Mouse (Mus musculus) hematopoietic stem cell, adult 5-6 weeks (primary cell): ENCODE measurements around the gene Exo5. TPM values are rescaled to one million over a fixed set of nuclear protein-coding genes. Genes with fewer than 3 reads are reported as not detected.

Experiments
- ATAC-seq, 2 experiments: fragments of 125-278 bp in 1 of 2; replicated peaks in 1 of 2; 2 replicates each; pipeline ENCODE4 v1.8.0; 2016 to 2017; ENCODE audit warnings: inconsistent platforms in 2 of 2, mild to moderate bottlenecking in 2 of 2, moderate number of reproducible peaks in 2 of 2, low read depth in 1 of 2, moderate TSS enrichment in 1 of 2; ENCODE audit not compliant: low FRiP score in 2 of 2, poor library complexity in 2 of 2, severe bottlenecking in 2 of 2, insufficient read depth in 1 of 2, low TSS enrichment in 1 of 2
- total RNA-seq: library from RNA; stranded (forward); fragments of 172-1452, 232-1000 nt; gene quantifications from 2 replicates; pipeline ENCODE4 v1.2.3, GENCODE M21; 2017

Exo5 gene
- 26.9 and 27.3 TPM in 2 replicates for total RNA-seq

DNA sequence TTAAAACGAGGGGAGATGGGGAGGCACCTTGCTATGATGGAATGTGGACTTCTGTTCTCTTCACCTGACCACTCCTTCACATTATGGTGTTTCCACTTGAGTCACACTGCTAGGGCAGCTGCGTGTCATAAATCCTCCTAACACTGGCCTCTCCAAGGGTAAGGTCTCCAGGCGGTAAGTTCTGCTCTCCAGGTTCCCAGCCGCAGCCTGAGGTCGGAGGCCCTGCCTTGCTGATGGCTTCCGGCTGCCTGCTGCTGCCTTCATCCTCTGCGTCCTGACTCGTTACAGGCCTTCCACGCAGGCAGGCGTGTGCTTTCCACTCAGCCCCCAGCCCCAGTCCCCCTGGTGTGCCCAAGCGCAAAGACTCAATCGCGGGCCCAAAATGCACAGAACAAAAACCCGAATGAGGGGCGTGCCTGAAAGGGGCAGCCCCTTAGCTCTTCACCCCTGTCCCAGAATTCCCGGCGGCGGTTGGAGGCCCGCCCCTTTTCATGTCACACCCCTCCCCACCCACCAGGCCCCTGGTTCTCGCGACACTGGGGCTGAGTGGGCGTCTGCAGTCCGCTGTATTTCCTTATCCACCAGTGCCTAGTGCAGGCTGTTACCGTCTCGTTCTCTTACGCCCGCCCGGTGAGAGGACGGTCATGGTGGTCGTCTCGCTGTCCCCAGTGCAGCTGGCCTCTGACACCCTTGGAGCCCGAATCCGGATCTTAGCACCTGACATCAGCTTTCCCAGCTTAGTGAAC is at the start of gene Exo5:
Gene Exo5, minus strand, starts transcription at position 464 of the 746 bp plus-strand sequence.
- ATAC-seq = peak; percentile 98 to 99

DNA sequence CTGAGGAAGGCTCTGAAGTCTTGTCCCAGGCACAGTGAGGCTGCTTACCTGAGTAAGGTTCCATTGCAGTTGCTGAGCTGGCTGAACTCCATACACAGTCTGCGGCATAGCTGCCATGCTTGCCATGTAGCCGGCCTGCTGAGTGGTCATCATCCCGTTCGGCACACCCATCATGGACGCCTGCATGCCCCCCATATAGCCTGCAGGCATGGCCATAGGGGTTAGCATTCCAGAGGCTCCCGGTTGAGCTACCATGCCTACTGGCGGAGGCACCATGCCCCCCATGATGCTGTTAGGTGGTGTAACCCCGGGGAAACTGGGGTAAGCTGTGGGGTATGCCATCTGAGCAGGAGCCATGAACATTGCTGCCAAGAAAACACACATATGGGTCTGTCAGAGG is 47.0 kb upstream of the Exo5 start:
- no peak for ATAC-seq

DNA sequence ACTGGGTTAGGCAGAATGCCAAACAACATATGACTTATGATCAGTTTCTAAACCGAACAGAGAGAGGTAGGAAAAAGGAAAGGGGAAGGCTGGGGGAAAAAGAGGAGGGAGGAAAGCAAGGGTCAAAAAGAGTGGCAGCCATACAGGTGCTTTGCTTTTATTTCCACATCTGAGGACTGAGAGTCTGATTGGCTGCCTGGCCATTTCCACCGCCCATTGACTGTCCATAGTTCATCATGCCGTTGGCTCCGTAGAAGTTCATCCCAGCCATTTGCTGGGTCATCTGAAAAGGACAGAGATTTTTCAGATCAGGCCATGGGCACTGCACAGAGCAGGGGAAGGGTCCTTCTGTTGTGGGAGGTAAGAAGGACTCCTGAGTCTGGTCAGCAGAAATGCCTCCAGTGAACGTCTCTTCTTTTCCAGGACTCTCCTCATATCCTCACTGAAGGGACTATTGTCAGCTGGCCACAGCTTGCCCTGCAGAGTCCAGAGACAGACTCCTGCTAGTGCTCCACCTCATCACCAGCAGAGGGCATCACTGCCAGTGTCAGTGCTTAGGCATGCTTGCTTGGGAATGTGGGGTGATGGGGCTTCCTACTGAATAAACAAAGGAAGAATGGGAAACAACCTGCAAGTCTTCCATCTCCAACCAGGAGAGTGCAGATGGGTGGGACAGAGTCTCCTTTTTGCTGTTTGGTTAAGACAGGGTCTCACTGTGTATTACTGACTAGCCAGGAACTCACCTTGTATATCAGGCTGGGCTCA is 44.7 kb upstream of the Exo5 start:
- ATAC-seq = peak; percentile 59 to 63; a peak in 2 of 4 replicates

DNA sequence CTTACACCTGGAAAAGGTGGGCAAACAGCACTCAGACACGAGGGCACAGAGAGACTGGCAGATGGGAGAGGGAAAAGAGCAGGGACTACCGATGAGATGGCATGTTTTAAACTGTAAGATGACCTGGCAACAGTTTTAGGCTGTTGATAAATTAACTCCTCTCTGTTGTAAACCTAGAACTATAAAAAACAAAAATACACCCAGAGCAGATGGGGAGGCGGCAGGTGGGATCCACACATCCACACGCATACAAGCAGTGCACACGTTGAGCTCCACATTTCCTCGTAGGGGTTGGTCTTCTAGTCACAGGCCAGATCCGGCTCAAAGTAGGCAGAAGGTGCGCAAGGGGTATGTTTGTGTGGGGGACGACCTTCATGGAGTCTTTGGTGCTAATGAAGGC is 43.7 kb upstream of the Exo5 start:
- no peak for ATAC-seq

DNA sequence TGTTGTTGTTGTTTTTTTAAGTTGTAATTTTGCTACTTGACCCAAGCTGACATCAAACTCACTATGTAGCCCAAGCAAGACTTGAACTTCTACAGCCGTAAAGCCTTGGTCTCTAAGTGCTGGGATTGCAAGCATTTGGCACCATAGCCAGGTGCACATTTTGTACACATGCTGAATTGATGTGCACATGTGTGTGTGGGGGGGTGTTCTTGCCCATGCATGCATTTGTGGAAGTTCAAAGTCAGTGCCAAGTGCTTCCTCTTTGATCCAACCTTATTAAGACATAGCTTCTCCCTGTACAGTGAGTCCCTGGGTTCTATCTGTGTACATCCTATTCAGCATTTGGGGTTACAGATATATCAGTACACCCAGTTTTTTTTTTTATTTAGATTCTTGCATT is 30.8 kb upstream of the Exo5 start:
- ATAC-seq = no peak

DNA sequence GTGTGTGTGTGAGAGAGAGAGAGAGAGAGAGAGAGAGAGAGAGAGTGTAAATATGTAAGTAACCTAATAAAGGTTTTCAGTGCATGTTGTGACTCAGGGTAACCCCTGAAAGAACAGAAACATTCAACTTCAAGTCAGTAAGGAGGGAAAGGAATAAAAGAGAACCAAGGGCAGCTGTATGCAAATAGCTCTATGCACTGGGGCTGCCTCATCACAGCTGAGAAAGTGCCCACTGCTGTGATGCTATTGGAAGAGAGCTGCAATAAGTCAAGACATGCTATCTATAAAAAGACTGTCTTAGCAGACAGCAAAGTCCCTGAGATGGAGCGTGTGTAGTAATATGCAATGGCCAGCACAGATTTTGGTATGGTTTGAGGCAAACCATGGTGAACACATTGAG is 28.9 kb upstream of the Exo5 start:
- no peak for ATAC-seq

DNA sequence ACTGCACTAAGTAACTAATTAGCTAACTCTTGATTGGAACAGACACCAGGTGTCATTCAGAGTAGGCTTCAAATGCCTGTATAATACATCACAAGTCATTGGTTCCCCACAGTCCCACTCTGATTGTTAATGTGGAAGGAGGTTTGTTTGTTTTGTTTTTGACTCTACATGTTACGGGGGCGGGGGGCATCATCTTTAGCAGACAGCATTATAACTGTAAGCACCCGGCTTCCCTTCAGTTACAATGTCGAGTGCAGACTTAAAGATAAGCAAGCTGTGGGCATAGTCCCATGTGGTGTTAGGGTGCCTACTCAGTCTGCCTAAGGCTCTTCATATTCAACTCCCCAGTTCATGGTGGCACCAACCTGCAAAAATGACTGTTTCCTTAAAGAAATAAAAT is 28.2 kb upstream of the Exo5 start:
- ATAC-seq = no peak

DNA sequence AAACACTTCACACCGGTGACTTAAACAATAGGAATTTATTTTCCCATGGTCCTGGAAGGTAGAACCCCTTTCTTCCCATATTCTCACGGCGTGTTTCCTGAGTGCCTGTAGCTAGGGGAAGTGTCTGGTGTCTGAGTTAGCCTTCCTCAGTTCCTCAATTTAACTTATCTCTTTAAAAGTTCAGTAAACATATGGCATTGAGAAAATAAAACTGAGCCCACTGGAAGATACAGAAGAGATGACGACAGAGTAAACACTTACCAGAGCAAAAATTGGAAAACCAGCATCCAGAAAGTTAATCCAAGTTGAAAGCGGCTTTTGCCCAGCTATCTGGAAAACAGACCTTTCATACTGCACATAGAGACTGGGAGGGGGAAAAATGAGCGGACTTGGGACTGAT is 27.3 kb upstream of the Exo5 start:
- peak; percentile 33 to 42; a peak in 3 of 4 replicates for ATAC-seq

DNA sequence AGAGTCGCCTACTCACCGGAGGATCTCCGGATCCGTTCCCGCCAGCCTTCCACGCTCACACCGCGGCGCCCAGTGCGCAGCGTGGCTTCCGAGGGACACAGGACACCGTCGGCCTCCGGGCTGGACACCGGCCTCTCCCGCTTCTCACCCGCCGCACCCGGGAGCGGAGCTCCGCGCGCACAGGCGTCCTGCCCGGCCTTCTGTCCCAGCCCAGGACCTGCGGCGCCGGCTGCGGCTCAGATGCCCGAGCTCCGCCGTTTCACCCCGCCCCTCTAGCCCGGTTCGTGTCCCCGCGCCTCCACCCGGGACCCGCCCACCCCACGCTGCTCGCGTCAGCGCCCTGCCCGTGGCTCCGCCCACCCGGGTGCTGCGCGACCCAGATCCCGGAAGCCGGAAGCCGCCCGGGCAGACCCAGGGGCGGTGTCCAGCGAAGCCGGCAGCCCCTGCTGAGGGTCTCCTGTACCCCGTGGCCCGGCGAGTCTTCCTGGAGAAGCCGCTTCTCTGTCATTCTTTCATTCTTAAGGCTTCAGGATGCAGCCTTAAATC is 26.7 kb upstream of the Exo5 start, which contains the start of gene Zfp69:
Gene Zfp69, minus strand, starts transcription at position 272 of the 546 bp plus-strand sequence.
- ATAC-seq = peak; percentile 79 to 91

DNA sequence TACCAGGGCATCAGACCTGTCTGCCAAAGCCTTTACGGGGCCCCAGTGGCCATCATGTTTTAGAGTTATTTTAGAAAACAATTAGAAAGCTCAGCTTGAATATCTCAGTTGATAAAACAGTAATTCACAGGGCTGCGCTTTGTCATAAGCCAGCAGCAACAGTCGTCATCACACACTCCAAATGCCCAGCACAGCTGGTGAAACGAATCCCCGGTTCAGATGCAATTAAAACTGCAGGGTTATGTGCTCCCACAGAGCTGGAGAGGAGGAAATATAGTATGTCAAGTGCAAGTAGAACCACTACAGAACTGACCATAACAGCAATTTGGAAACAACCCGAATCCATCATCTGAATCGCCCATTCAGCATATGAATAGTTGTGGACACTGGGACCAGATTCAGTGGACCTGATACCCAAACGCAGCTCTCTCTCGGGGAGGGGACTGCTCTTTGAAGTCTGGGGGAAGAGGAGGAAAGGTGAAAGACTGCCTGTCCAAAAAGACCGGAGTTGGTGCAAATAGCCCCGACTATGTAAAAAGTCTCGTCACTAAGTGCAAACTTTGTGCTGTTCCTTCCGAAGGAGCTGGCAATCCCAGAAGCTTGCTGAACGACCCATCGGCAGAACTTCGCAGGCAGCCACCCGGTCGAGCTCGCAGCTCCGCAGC is 26.1 kb upstream of the Exo5 start:
- ATAC-seq = peak in 1 of 2 experiments; percentile 15; a peak in 1 of 4 replicates

DNA sequence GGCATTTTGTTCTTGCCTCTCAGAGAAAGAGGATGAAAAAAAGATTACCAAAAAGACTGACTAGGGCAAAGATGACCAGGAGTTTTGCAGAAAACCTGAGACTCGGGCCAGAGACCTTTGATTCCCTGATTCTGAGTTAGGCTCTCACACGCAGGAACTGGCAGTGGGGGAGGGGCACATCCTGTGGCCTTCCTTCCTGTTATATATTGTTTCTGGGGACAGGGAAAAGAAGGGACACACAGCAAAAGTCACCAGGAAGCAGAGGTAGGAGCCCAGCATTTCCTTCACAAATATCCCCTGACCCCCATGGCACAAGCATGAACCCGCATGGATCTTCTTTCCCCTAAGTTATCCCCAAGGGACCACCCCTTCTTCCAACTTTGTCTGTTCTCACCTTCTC is 24.1 kb upstream of the Exo5 start:
- ATAC-seq = no peak

DNA sequence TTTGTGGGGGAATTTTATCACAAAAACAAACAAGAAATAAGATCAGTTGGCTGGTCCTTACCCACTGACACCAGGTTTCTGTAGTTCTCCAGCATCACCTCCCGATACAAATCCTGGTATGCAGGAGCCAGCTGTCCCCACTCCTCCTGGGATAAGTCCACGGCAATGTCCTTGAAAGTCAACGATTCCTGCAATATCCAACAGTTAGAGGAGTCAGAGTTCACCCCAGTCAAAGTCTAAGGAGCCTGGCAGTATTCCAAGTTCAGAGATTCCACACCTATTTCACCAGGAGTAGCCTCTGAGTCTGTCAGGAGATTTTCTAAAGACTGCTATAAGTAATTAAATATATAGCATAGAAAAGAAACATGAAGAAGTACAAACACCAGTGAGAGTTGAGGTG is 10.2 kb upstream of the Exo5 start:
- no peak for ATAC-seq

DNA sequence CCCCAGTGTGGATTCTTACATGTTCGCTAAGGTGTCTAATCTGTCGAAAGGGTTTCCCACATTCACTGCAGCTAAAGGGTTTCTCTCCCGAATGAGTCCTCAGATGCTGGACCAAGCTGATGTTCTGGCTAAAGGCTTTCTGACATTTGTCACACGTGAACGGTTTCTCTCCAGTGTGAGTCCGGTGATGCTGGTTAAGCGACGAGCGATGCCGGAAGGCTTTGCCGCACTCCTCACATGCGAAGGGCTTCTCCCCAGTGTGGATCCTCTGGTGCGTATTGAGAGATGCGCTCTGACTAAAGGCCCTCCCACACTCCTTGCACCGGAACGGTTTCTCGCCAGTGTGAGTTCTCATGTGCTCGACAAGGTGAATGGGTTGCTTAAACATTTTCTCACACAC is 5.9 kb upstream of the Exo5 start:
- no peak for ATAC-seq

DNA sequence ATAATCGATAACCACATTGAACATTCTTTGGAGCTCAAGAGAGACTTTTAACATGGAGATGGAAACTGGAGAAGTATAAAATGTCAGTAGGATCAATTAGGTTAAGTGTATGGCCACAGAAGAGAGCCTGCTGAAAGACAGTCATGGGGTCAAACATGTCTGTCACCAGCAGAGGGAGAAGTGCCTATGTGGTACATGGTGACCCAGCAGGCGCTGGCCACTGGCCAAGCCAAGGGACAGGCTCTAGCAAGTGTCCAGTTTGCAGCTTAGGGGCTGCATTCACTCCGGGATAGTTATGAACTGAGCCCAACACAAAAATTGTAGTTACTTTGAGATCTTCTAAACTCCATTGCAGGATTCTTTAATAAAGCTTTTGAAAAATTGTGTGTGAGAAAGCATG is 3.9 kb upstream of the Exo5 start:
- no peak for ATAC-seq

DNA sequence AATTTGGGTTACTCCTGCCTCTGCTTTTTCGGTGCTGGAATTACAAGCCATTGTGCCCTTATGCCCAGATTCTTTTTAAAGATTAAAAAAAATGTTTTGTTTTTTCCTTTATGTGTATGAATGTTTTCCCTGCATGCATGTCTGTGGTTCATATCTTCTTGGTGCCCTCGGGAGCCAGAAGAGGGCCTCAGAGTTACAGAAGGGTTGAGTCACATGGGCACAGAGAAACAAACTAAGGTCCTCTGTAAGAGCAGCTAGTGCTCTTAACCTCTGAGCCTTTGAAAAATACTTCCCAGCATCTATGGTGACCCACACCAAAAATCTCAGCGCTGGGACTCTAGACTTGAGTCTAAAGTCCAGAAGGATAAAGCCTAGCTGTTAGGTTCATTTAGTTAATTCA is 569 bp upstream of the Exo5 start:
- peak; percentile 56 to 63 for ATAC-seq

DNA sequence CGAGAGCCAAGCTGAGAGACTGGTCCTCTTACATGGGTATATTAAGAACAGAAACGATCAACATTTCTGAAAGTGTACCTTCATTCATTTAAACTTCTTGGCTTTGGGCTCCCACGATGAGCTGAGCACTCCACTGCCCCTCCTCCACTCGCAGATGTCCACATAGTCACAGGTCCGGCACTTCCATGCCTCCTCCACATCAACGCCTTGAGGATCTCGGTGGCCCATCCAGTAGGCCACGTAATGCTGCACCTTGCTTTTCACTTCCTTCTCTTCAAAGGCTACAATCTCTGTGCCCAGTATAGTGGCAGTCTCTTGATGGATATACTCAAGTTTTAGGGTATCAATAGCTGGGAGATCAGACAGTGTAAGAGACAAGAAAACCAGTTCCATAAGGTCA is 3.4 kb downstream of the Exo5 start:
- no peak for ATAC-seq

DNA sequence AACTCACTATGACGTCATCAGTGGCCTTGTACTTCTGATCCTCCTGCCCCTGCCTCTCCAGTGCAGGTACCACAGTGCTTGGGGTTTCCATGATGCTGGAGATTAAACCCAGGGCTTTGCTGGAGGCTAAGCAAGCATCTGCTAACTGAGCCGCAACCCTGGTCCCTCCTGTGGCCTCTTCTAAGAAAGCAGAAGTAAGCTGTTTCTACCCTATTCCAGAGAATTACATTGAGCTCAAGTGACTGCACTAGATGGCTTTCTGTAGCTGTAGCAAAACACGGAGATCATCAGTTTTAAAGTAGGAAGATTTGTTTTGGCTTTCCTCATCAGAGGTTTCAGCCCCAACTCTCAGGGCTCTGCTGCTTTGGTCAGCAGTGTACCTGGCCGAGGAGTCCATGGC is 10.3 kb downstream of the Exo5 start:
- ATAC-seq = peak; percentile 80 to 87

DNA sequence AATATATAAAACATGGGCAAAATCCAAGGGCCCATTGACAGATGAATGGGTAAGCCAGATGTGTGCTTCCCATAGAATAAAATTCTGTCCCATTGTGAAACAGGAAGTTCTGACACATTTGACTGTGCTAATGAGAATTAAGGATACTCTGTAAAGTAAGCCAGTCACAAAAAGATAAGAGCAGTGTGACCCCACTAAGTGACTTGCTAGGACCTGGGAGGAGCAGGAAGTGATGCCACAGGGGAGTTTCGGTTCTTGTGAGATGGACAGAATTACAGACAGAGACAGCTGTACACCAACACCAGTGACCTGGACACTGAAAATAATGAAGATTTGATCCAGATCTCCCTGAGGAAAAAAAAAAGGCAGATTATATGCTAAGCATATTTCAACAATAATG is 11.0 kb downstream of the Exo5 start:
- ATAC-seq = no peak
